Mouse (Mus musculus) forebrain, embryonic 12.5 days (tissue): ENCODE results near the gene Lsmem1. TPM values are rescaled to one million over a fixed set of nuclear protein-coding genes. Genes with fewer than 3 reads are reported as not detected.
A peak's percentile ranks its signal among the peaks of the same experiment; 100 is the strongest.
"Not testable (repeated sequence)": the region's sequence is repeated elsewhere in the genome, so short reads cannot be mapped to it uniquely, and the experiment has no call there.

Experiments
- ATAC-seq: fragments of 200-750 bp; cut with Nextera tagmentation; 2 replicates; pipeline ENCODE4 v1.8.0; 2017; ENCODE audit warnings: moderate TSS enrichment; ENCODE audit not compliant: low FRiP score
- H3K27ac ChIP-seq: fragments of 300-500 bp; sonication (generic); 2 replicates; pipeline ENCODE4 v1.5.1; 2016; ENCODE audit warnings: mild to moderate bottlenecking
- H3K27me3 ChIP-seq: fragments of 300-500 bp; sonication (generic); 2 replicates; pipeline ENCODE4 v1.6.1; 2016; ENCODE audit warnings: mild to moderate bottlenecking
- H3K36me3 ChIP-seq: fragments of 300-500 bp; sonication (generic); replicated peaks from 2 replicates; pipeline ENCODE4 v1.6.1; 2016; ENCODE audit warnings: mild to moderate bottlenecking
- H3K4me1 ChIP-seq: fragments of 300-500 bp; sonication (generic); 2 replicates; pipeline ENCODE4 v1.6.1; 2016
- H3K4me2 ChIP-seq: fragments of 300-500 bp; sonication (generic); 2 replicates; pipeline ENCODE4 v1.6.1; 2016; ENCODE audit warnings: mild to moderate bottlenecking, moderate library complexity
- H3K4me3 ChIP-seq: fragments of 300-500 bp; sonication (generic); replicated peaks from 2 replicates; pipeline ENCODE4 v1.5.1; 2016; ENCODE audit warnings: mild to moderate bottlenecking
- H3K9ac ChIP-seq: fragments of 300-500 bp; sonication (generic); 2 replicates; pipeline ENCODE4 v1.6.1; 2016; ENCODE audit warnings: mild to moderate bottlenecking
- H3K9me3 ChIP-seq: fragments of 300-500 bp; sonication (generic); 2 replicates; pipeline ENCODE4 v1.6.1; 2016
- WGBS: fragments of 180-500 bp; shearing (Covaris S2); methylation state at CpG from one replicate; pipeline ENCODE4 v1.1.7; 2016; 5-methylcytosine and 5-hydroxymethylcytosine counted together
- polyA plus RNA-seq: library from polyadenylated mRNA; unstranded; fragments of >200 nt; fragmentation: Nextera tagmentation; extraction: Ambion mirVana; gene quantifications from 2 replicates; pipeline ENCODE4 v1.2.1, GENCODE M21; 2016

Lsmem1 gene
- polyA plus RNA-seq, 1 experiment from 2014 or later: 0.20 TPM

DNA sequence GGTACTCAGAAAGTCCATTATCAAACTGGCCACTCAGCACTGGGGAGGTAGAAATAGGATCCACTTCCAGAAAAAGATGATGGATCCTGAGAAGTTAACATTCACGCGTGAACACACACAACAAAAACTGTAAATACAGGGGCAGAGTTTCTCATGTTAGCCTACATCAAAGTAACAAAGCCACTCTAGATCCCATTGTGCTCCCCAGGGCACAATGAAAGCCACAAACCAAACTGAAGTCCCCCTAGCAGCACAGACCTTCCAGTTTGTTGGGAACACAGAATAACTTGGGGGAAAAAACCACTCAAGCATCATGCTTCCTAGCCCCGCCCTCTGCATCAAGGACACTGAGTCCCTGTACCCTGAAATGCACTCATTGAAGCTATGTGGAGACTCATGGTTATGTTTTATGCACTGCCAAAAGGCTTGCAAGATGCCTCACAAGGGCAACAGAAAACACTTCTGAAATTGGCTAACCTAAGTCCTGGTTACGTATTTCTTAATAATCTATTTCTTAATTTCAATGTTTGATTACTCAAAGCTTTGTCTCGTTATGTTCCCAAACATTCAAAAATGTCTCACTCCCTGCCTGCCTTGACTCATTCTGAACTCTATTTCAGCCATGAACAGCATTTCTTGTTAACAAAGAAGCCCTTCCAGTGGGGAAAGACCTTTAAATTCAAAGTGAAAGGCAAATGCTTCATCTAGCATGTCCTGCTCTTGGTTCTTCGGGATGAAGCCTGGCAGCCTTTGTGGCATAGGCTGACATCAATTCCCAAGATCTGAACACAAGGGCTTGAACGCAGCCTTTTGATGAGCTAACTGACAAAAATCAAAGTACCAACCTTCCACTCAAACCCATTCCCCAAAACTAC is 3.1 kb upstream of the Lsmem1 start:
- WGBS: 92% methylated on average over 7 of the region's 7 CpGs
- H3K9ac ChIP-seq: no peak overlapping the region
- no peak overlapping the region for H3K4me2 ChIP-seq
- no peaks in the 10 kb centered on the region for H3K9me3 ChIP-seq
- no peak for ATAC-seq
- no peak overlapping the region for H3K27ac ChIP-seq
- H3K4me1 ChIP-seq: no peaks in the 10 kb centered on the region
- H3K27me3 ChIP-seq: no peaks in the 10 kb centered on the region
- no peak overlapping the region for H3K4me3 ChIP-seq
- peaks cover 55% of the 10 kb centered on the region for H3K36me3 ChIP-seq

- ATAC-seq: no peak
- 94% methylated on average over 6 of the region's 6 CpGs for WGBS
- H3K36me3 ChIP-seq: peaks cover 40% of the 10 kb centered on the region
- no peaks in the 10 kb centered on the region for H3K9me3 ChIP-seq
- H3K27ac ChIP-seq: no peak overlapping the region
- H3K4me1 ChIP-seq: no peaks in the 10 kb centered on the region
- no peak overlapping the region for H3K4me3 ChIP-seq
- H3K4me2 ChIP-seq: no peak overlapping the region
- no peaks in the 10 kb centered on the region for H3K27me3 ChIP-seq
- H3K9ac ChIP-seq: no peak overlapping the region
Measured at GRCm38 (mm10) chr12:40200484-40201235, 1.4 kb upstream of the Lsmem1 start.

- H3K9ac ChIP-seq: no peak overlapping the region
- H3K27ac ChIP-seq: no peak overlapping the region
- H3K4me3 ChIP-seq: no peak overlapping the region
- no peaks in the 10 kb centered on the region for H3K27me3 ChIP-seq
- peaks cover 32% of the 10 kb centered on the region for H3K36me3 ChIP-seq
- no peaks in the 10 kb centered on the region for H3K9me3 ChIP-seq
- H3K4me1 ChIP-seq: no peaks in the 10 kb centered on the region
- WGBS: 44% methylated on average over 7 of the region's 7 CpGs
- H3K4me2 ChIP-seq: no peak overlapping the region
- peak; percentile 57; the same call in 1 of the 2 replicates for ATAC-seq
Measured at GRCm38 (mm10) chr12:40199795-40200402, 609 bp upstream of the Lsmem1 start.

DNA sequence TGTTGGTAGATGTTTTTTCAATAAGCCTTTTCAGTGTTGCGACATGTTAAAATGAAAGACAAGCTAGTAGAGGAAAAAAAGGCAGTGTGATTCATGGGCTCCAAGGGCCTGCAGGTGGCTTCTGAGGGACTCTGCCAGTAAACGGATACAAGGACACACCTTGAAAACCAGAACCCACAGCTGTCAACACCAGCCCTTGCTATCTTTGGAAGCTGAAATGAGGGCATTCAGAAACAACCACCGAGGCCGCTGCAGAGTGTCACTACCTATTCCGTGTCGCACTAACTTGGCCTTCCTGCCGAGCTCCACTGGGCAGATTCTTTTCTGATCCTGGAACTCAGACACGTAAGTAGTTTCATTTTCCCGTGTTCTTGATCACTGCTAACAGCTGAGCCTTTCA is 863 bp downstream of the Lsmem1 start:
- no peak overlapping the region for H3K4me2 ChIP-seq
- H3K27me3 ChIP-seq: no peaks in the 10 kb centered on the region
- H3K4me1 ChIP-seq: no peaks in the 10 kb centered on the region
- H3K27ac ChIP-seq: no peak overlapping the region
- no peak overlapping the region for H3K9ac ChIP-seq
- no peak overlapping the region for H3K4me3 ChIP-seq
- WGBS: 91% methylated on average over 9 of the region's 9 CpGs
- H3K36me3 ChIP-seq: peaks cover 18% of the 10 kb centered on the region
- ATAC-seq: no peak
- H3K9me3 ChIP-seq: no peaks in the 10 kb centered on the region

DNA sequence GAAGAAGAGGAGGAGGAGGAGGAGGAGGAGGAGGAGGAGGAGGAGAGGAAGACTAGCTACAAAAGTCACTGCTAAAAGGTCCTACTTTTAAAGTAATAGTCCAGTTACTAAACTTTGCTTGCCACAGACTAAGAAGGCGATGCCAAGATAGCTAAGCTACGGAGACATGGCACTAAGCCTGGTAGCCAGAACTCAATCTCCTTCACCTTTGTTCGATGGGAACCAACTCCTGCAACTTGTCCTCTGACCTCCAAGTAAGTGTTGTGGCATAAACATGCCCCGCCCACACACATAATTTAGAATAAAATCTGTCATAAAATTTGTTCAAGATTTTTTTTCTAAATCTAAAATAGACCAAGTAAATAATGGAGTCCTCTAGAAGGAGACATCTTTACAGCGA is 1.3 kb downstream of the Lsmem1 start:
- H3K9ac ChIP-seq: no peak overlapping the region
- no peak overlapping the region for H3K4me3 ChIP-seq
- H3K27ac ChIP-seq: no peak overlapping the region
- H3K4me1 ChIP-seq: no peaks in the 10 kb centered on the region
- no peaks in the 10 kb centered on the region for H3K27me3 ChIP-seq
- no peaks in the 10 kb centered on the region for H3K9me3 ChIP-seq
- H3K4me2 ChIP-seq: no peak overlapping the region
- 89% methylated on average over 5 of the region's 5 CpGs for WGBS
- ATAC-seq: no peak
- H3K36me3 ChIP-seq: peaks cover 18% of the 10 kb centered on the region

DNA sequence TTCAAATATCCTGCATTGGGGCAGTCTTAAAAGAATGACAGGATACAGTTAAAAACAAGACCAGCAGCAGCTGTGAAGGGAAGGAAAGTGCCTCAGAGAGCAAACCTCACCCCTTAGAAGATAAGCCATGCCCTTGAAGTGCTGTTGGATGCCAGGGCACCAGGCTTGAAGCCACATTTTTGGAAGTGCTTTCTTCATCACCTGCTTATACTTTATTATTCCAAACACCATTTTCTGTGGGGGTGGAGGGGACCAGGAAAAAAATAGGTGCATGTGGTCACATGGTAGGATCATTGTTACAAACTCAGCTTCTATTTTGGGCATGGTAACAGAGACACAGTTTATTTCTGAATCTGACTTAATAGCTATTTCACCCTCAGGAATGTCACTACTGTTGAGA is 1.8 kb downstream of the Lsmem1 start:
- peaks cover 13% of the 10 kb centered on the region for H3K36me3 ChIP-seq
- no peak overlapping the region for H3K4me2 ChIP-seq
- H3K4me1 ChIP-seq: no peaks in the 10 kb centered on the region
- H3K9me3 ChIP-seq: no peaks in the 10 kb centered on the region
- H3K27me3 ChIP-seq: no peaks in the 10 kb centered on the region
- ATAC-seq: no peak
- H3K4me3 ChIP-seq: no peak overlapping the region
- H3K27ac ChIP-seq: no peak overlapping the region
- no peak overlapping the region for H3K9ac ChIP-seq

- Histone ChIP-seq H3K27ac (no peak overlapping the region), H3K9ac (no peak overlapping the region), H3K4me3 (no peak overlapping the region), H3K9me3 (0 out of 2 replicates have a peak, but pooled peaks cover 5% of the 10 kb centered on the region), H3K4me1 (no peaks in the 10 kb centered on the region), H3K4me2 (no peak overlapping the region), H3K27me3 (no peaks in the 10 kb centered on the region), H3K36me3 (no peaks in the 10 kb centered on the region)
- WGBS: 96% methylated on average over 3 of the region's 3 CpGs
- no peak for ATAC-seq
Measured at GRCm38 (mm10) chr12:40185474-40185873, 13.8 kb downstream of the Lsmem1 start.

DNA sequence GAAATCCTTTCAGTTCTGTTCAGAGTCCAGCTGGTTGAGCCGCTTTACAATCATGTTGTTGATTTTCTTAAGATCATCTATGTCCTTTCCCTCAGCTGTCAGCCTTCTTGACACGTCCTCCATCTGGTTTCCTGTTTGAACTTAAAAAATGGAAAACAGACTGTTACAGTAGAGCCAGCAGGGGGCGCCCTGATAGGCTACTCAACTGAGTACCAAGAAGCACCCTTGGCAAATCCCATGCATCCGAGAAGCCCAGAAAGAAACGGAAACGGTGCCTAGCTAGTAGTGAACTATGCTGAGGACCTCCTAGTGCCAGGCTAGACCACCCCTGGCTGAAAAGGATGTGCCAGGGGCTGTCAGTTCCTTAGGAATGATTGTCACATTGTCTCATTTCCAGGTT is 22.2 kb downstream of the Lsmem1 start:
- ATAC-seq: no peak
- Histone ChIP-seq H3K9ac (no peak overlapping the region), H3K36me3 (no peaks in the 10 kb centered on the region), H3K4me1 (no peaks in the 10 kb centered on the region), H3K9me3 (0 out of 2 replicates have a peak, but pooled peaks cover 5% of the 10 kb centered on the region), H3K4me2 (no peak overlapping the region), H3K27me3 (no peaks in the 10 kb centered on the region), H3K4me3 (no peak overlapping the region), H3K27ac (no peak overlapping the region)
- 69% methylated on average over 6 of the region's 6 CpGs for WGBS

GRCm38 (mm10) chr12:40176158-40176557 is 23.1 kb downstream of the Lsmem1 start:
- Histone ChIP-seq H3K4me3 (no peak overlapping the region), H3K9ac (no peak overlapping the region), H3K27ac (no peak overlapping the region), H3K36me3 (no peaks in the 10 kb centered on the region), H3K4me1 (no peaks in the 10 kb centered on the region), H3K9me3 (0 out of 2 replicates have a peak, but pooled peaks cover 3% of the 10 kb centered on the region), H3K27me3 (no peaks in the 10 kb centered on the region), H3K4me2 (no peak overlapping the region)
- WGBS: 76% methylated on average over 2 of the region's 2 CpGs
- ATAC-seq: no peak

GRCm38 (mm10) chr12:40175171-40175570 is 24.1 kb downstream of the Lsmem1 start:
- H3K4me3 ChIP-seq, H3K9me3 ChIP-seq, H3K27ac ChIP-seq, ATAC-seq, H3K36me3 ChIP-seq, H3K4me1 ChIP-seq, H3K27me3 ChIP-seq, H3K9ac ChIP-seq, H3K4me2 ChIP-seq: not testable (repeated sequence)
- 46% methylated on average over 1 of the region's 1 CpGs for WGBS

GRCm38 (mm10) chr12:40171637-40172036 is 27.7 kb downstream of the Lsmem1 start:
- Histone ChIP-seq H3K27ac (no peak overlapping the region), H3K9ac (no peak overlapping the region), H3K27me3 (no peaks in the 10 kb centered on the region), H3K4me1 (no peaks in the 10 kb centered on the region), H3K4me2 (no peak overlapping the region), H3K36me3 (no peaks in the 10 kb centered on the region), H3K9me3 (no peaks in the 10 kb centered on the region), H3K4me3 (no peak overlapping the region)
- WGBS: 89% methylated on average over 2 of the region's 2 CpGs
- no peak for ATAC-seq

DNA sequence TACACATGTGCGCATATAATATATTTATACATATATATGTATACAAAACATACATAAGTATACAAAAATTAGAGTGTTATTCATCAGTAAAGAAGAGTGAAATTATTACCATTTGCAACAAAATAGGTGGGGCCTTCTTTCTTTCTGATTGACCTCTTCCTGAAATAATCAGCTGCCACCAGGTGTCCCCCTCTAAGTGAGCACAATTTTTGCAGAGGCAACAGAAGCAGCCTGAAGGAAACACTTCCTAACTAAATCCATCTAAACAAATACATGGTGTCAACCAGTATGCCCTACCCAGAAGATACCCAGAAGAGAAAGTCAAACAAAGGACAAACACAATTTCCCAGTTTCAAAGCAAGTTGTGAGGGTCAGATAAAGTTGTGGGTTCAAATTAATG is 29.6 kb downstream of the Lsmem1 start:
- ATAC-seq: no peak
- H3K4me2 ChIP-seq: no peak overlapping the region
- no peak overlapping the region for H3K4me3 ChIP-seq
- H3K36me3 ChIP-seq: no peaks in the 10 kb centered on the region
- no peaks in the 10 kb centered on the region for H3K9me3 ChIP-seq
- H3K27ac ChIP-seq: no peak overlapping the region
- H3K4me1 ChIP-seq: no peaks in the 10 kb centered on the region
- no peak overlapping the region for H3K9ac ChIP-seq
- WGBS: 93% methylated on average over 1 of the region's 1 CpGs
- H3K27me3 ChIP-seq: no peaks in the 10 kb centered on the region
